Mouse (Mus musculus) T-helper 2 cell (primary cell): ENCODE data around the gene Foxo1.

ENCODE experiments used
- in situ Hi-C: fragments of 300-600 bp; cut with MboI, MseI; formaldehyde crosslinking; loops from one replicate; pipeline ENCODE4 v1.15.1; 2025; ENCODE audit warnings: high pct_unique_total_duplicates

Gene Foxo1

GRCm38 (mm10) chr3:52357265-52357953, 89.3 kb downstream of the Foxo1 start:
- in situ Hi-C loops: no loop called here

GRCm38 (mm10) chr3:52364576-52364975, 96.4 kb downstream of the Foxo1 start:
- in situ Hi-C loops: no loop called here

GRCm38 (mm10) chr3:52369204-52369603, 101.1 kb downstream of the Foxo1 start:
- in situ Hi-C loops: no loop called here

GRCm38 (mm10) chr3:52369881-52370428, 101.8 kb downstream of the Foxo1 start:
- in situ Hi-C loops: no loop called here

GRCm38 (mm10) chr3:52376974-52377373, 108.8 kb downstream of the Foxo1 start:
- in situ Hi-C loops: no loop called here

- in situ Hi-C loops: no loop called here
Observed at GRCm38 (mm10) chr3:52383351-52383750, 115.2 kb downstream of the Foxo1 start.

- in situ Hi-C loops: no loop called here
Observed at GRCm38 (mm10) chr3:52386343-52386742, 118.2 kb downstream of the Foxo1 start.

GRCm38 (mm10) chr3:52390321-52390720, 122.2 kb downstream of the Foxo1 start:
- in situ Hi-C loops: loop anchor here (5.0 kb wide), 1 partner anchor 47 kb away; no protein-coding TSS in a partner anchor

GRCm38 (mm10) chr3:52390766-52391665, 122.9 kb downstream of the Foxo1 start:
- in situ Hi-C loops: loop anchor here (5.0 kb wide), 1 partner anchor 46 kb away; no protein-coding TSS in a partner anchor

- in situ Hi-C loops: loop anchor here (5.0 kb wide), 1 partner anchor 45 kb away; no protein-coding TSS in a partner anchor
Observed at GRCm38 (mm10) chr3:52391897-52392296, 123.8 kb downstream of the Foxo1 start.

GRCm38 (mm10) chr3:52392521-52392920, 124.4 kb downstream of the Foxo1 start:
- in situ Hi-C loops: loop anchor here (5.0 kb wide), 1 partner anchor 45 kb away; no protein-coding TSS in a partner anchor

- in situ Hi-C loops: loop anchor here (5.0 kb wide), 1 partner anchor 44 kb away; no protein-coding TSS in a partner anchor
Observed at GRCm38 (mm10) chr3:52393171-52393570, 125.0 kb downstream of the Foxo1 start.

GRCm38 (mm10) chr3:52396121-52396731, 128.1 kb downstream of the Foxo1 start:
- in situ Hi-C loops: no loop called here

- in situ Hi-C loops: no loop called here
Observed at GRCm38 (mm10) chr3:52396951-52397615, 128.9 kb downstream of the Foxo1 start.

GRCm38 (mm10) chr3:52397961-52398360, 129.8 kb downstream of the Foxo1 start:
- in situ Hi-C loops: no loop called here

- in situ Hi-C loops: no loop called here
Observed at GRCm38 (mm10) chr3:52400284-52401161, 132.4 kb downstream of the Foxo1 start.

GRCm38 (mm10) chr3:52401162-52401928, 133.2 kb downstream of the Foxo1 start:
- in situ Hi-C loops: no loop called here
